Mouse (Mus musculus): Measurements from ENCODE around the gene Foxp1. TPM values are rescaled to one million over a fixed set of nuclear protein-coding genes. Genes with fewer than 3 reads are reported as not detected.

Gene Foxp1
- total RNA-seq, 4 experiments from 2014 or later, result 143 to 189 (median 162) TPM

DNA sequence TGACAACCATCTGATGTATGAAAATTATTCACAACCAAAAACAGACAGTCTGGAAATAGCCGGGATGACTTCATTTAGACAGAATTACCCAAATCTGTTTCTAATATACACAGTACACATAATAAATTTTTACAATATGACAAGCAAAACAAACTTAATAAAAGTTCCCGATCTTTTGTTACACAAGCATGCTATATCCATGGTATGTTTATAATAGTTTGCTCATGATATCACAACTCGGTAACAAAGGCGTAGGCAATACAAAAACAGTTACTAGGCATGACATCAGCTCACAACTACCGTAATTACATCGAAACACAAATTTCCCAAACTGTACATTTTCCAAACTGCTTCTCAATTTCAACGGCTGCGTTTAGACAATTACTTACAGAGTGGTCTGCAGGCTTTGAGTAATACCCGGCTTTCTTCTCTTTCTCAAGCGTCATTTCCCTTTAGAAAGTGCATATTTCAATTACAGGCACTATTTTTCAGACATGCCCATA lies 458.5 kb downstream of the Foxp1 start:
- DNase-seq (ENCODE audit: low spot score in 2 of 2), result no peak

DNA sequence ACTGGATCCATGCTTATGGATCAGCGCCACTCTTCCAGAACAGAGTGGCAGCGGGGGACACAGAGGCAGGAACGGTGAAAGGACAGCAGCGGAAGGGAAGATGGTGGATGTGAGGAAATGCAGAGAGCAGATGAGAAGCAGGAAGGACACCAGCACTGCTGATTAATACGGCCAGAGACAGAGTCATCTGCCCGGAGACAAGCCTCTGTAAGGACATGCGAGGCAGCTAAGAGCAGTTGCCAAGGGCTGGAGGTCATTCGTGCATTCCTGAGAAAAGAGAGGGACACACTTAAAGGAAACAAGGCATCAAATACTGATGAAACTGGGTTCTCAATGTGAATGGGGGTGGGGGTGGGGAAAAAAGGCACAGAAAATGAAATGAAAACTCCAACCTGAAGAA lies 459.6 kb downstream of the Foxp1 start:
- DNase-seq (ENCODE audit: low spot score in 2 of 2), result no peak

DNA sequence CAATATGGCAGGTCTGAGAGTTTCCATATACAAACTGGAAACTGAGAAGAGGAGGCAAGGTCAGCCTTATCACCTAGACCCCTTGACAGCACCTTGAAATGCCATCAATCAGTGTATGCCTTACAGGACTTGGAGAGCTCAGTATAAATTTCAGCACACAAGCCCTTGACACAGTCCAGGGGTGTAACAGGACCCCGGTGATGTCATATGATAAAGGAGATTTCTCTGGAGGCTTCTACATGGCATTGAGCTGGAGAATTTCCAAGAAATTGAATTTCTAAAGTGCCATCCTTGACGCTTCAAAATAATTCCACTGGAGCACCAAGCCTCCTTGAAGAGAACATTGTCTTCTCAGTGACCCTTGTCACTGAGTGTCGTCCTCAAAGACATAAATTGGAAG lies 463.8 kb downstream of the Foxp1 start:
- no peak for DNase-seq (ENCODE audit: low spot score in 2 of 2)

DNA sequence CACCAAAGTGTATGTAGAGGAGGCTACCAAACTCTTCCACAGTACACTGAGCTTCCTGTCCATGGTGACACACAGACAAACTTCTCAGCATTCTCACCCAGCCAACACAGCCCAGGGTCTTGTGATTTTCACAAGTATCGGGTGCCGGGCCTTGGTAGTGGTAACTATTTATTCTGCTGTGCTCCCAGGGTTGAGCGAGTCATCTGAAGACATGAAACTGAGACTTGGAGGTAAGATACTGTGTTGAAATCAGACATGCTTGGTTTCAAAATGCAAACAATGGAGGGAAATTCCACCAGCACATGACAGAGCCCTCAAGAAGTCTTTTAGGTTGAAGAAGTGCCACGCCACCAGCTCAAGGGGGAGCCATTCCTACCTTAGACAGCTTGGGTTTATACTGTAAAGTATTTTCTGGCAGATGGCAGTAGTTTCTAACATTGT lies 465.4 kb downstream of the Foxp1 start:
- DNase-seq (ENCODE audit: low spot score in 2 of 2), result no peak

DNA sequence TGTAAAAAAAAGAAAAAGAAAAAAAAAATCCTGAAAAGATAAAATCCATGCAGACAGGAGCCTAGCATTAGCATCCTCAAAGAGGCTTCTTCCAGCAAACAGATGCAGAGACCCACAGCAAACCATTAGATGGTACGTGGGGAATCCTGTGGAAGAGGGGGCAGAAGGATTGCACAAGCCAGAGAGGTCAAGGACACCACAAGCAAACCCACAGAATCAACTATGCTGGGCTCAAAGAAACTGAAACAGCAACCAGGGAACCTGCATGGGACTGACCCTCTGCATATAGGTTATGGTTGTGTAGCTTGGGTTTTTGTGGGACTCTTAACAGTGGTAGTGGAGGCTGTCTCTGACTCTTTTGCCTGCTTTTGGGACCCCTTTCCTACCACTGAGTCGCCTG lies 466.1 kb downstream of the Foxp1 start:
- DNase-seq (ENCODE audit: low spot score in 2 of 2), result no peak

DNA sequence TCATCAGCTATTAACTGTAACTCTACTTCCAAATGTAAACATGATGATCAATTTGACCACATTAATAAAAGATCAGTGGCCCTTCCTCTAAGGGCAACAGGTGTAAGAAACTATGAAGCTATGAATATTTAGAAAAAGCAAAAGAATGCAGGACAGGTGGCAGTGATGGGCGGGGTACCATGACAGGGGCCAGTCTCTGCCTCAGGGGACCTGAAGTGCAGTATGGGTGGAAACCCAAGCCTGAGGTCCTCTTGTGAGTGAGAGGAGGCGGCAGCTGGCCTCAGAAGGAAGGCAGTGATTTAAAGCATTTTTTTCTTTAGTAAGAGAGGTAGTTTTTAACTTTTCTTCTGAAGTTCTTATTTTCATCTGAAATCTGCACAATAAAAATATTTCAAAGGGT lies 468.5 kb downstream of the Foxp1 start:
- no peak for DNase-seq (ENCODE audit: low spot score in 2 of 2)

DNA sequence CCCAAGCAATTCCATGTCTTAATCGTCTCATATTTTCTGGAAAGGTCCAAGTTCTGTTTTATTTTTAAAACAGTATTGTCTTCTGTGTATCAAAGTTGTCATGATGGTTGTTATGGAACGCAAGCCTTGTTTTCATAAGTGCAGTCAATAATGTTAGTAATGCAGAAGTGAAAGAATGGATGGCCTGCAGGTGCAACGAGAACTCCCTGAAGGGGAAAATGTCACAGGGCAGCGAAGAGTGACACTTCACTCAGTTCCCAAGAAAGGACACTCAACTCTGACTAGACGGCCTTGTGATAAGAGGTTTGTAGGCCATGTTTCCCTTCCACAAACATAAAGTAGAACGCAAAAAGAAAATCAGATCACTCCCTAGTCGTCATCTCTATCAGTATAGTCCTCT lies 469.4 kb downstream of the Foxp1 start:
- DNase-seq (ENCODE audit: low spot score in 2 of 2), result no peak

DNA sequence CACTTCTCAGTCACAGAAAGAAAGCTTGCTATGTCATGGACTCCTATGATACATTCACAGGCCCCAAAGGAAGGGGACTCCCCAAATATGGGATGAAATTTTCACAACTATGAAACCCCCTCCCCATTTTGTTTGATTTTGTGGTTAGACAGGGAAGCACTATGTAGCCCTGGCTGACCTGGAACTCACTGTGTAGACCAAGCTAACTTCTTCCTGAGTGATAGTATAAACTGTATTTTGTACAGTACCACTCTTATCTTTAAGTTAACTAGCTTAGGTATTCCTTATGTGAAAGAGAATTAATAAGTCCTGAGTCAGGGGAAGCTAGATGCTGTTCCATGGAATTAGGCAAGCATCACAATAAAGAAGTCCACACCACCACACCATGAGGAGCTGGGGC lies 470.8 kb downstream of the Foxp1 start:
- DNase-seq (ENCODE audit: low spot score in 2 of 2), result no peak

DNA sequence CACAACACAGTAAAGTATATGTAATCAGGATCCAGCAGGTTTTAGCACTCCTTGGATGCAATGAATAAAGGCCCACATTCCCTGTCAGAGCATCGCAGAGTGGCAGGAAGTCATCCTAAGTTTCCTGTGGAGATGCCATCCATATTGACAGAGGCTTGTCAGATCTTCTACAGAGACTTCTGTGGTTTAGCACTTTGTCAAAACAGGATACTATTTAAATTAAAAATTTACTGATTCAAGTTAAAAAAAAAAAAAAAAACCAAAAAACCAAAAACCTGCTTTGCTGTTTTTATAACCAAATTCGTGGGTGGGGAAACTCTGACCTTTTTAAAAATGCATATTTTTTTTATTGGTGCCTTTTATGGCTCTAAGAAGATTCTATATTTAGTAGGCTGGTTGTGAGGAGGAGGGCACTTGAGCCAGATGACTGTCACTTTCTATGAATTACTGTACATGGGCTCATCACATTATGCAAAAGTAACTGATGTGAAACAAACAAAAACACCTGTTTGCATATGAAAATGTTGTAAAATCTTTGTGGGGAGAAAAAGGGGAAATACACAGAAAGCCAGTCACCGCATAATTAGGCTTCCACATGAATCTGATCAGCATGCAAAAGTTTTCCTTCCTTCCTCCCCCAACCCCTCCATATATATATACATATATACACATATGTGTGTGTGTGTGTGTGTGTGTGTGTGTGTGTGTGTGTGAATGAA lies 472.1 kb downstream of the Foxp1 start:
- no peak for DNase-seq (ENCODE audit: low spot score in 2 of 2)

DNA sequence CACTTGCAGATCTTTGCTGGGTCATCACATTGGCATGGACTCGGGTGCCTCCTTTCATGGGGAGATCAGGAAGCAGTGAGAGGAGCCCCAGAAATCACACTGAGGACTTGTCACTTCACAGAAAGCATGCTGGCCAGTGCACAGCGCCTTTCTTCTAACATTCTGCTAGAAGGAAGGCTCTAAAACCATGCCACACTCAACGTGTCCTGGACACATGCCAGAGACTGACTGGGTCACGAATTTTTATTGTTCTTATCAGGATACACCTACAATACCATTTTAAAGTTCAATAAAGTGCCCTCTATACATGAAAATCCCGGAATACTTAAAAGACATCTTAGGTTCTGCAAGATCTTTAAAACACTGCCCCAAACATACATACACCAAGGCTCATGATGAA lies 475.2 kb downstream of the Foxp1 start:
- no peak for DNase-seq (ENCODE audit: low spot score in 2 of 2)

DNA sequence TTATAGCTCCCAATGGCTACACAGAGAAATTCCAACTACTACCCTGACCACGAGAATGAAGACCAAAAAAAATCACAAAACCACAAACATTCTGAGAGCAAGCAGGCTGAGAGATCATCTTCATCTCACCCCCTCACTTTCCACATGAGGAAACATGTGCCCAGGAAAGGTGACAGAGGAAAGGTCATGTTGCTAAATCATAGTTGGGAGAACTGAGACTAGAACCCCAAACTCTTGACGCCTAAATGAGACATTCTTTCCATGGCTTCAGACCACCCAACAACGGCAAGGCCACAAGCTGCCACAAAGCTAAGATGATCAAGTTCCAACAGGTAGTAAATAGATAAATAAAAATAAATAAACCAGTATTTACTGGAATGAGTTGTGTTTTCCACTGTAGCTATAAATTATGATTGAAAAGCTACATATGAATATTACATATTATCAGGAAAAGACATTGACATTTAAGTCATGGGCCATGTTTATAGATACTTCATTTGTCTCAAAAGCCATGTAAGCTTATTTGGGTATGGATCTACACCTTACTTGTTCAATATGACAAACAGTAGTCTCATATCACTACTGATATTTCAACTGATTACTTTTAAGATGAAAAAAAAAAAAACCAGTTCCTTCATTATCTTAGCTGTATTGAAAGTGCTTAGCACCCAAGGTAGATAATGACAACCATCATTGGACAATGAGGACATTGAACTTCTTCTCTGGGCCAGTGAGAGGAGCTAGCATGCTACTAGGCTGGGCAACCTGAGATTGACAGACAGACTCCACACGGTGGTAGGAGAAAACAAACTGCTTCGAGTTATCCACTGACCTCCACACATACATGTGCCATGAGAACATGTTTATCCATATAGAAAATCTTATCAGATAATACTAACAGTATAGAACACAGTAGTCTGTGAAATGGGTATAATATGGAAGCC lies 476.4 kb downstream of the Foxp1 start:
- no peak for DNase-seq (ENCODE audit: low spot score in 2 of 2)

DNA sequence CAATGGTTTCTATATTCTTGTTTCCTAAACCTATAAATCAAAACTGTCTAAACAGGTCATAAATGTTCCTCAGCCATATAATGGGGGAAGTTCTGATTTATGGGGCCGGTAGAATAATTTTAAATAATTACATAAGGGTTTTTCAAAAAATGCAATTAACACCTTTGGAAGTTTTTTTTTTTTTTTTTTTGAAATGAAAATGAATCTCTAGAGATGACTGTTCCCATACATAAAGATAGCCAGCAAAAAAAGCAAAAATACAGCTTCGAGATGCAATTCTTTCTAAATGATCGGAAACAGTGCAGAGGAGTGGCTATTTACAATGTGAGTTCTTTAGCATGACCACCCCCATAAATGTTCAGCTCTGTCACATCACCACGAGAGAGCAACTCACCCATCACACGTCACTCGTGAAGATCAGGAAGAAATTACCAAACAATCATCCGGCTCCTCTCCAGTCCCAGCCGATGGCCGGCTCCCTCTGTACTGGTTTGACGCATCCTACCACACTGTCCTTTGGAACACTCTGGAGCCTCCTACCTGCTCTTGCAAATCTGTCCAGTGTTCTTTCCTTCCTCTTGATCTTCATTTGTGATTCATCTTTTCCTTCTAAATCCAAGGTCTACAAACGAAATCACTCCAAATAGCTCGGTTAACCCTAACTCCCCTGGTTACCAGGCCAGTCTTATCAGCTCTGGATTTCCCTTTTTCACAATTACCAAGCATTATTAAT lies 478.4 kb downstream of the Foxp1 start:
- no peak for DNase-seq (ENCODE audit: low spot score in 2 of 2)

DNA sequence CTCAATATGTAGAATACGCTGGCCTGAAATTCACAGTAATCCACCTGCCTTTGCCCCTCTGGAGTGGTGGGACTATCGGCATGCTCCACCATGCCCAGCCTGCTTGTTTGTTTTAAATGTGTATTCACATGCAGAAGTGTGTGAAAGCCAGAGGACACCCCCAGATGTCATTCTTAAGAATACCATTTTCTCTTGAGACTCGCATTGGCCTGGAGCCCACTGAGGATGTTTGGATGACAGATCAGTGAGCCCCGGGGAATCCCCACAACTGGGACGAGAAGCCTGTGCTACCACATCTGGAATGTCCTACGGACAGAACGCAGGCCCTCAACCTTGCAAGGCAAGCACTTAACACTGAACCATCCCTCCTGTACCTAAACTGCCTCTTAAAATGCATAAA lies 479.3 kb downstream of the Foxp1 start:
- no peak for DNase-seq (ENCODE audit: low spot score in 2 of 2)

DNA sequence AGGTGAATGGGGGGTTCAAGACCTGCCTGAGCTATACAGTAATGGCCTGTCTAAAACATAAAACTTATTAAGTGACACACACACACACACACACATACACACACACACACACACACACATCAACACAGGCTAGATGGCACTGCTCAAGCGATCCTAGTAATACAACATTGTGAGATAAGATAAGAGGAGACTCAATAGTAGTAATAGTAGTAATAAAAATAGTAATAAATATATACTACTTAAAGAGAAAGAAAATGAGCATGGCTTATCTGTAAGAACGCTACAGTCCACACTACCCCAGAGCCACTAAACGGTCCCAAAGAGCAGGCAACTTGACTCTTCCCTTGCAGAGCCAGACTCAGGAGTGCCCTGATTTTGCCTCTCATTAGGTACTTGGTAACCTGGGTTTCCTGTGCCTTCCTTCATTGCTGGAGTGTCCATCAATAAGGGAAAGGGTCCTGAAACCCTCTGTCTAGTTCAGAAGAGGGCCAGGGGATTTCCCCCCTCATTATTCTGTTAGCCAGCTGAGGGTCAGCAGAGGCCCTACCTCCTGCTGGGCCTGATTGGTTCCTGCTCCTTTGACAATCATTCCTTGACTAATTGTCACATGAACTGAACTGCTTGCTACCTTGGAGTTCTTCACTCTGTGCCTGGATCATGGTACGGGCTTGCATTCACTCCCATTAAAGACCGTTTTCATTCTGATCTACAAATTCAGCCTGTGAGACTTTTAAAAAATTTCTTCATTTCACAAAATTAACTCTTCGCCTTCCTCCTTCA lies 480.2 kb downstream of the Foxp1 start:
- no peak for DNase-seq (ENCODE audit: low spot score in 2 of 2)

DNA sequence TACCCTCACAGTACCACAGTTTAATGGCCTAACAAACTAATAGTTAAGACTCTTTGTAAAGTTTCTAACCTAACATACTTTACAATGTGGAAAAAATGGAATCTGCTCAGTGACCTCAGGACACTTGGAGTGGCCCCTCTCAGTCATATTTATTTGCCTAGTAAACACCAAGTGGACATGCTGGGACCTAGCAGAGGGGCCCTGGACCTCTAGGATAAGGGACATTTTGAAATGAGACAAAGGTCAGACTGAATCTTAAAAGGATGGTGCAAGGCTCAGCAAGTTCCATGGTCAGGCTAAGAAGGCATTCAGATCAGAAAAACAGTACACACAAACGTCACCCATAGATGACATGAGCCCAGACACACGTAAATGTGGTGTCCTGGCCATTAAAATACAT lies 483.5 kb downstream of the Foxp1 start:
- no peak for DNase-seq (ENCODE audit: low spot score in 2 of 2)

DNA sequence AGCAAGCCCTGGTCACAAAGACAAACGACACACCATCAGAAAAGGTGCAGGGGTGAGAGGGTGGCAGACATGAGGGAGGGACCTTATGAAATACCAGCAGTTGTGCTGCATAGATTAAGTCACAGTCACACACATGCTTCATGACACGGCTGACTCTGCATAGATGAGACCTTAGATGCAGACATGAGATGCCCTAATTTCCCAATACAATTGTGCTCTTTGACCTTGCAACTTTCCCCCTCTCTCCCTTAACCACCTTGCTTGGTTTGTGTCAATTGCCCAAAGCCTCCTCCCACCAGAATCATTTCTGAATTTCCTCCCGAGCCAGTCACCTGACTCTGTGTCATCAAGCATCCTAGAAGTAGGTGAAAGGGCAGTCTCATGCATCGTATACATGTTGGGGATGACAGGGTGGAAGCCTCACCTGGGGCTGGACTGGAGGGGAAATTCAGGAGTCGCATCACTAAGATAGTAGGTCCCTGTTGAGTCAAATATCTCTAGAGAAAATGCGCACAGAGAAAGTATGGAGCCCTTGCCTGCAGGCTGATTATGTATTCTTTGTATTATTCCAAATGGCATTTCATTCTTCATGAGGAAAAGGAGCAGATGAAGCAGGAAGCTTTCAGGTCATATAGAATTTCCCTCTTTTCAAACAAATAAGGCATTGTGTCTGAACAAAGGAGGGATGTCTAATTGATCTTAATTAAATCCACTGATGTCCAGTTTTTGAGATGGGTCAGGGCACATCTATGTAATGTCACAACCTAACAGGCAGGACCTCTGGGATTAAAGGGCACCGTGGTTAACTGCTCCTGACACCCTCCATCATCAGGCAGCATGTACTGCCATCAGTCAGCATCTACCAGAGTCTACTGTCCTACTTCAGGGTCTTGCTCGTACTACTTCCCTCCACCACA lies 486.8 kb downstream of the Foxp1 start:
- no peak for DNase-seq (ENCODE audit: low spot score in 2 of 2)

DNA sequence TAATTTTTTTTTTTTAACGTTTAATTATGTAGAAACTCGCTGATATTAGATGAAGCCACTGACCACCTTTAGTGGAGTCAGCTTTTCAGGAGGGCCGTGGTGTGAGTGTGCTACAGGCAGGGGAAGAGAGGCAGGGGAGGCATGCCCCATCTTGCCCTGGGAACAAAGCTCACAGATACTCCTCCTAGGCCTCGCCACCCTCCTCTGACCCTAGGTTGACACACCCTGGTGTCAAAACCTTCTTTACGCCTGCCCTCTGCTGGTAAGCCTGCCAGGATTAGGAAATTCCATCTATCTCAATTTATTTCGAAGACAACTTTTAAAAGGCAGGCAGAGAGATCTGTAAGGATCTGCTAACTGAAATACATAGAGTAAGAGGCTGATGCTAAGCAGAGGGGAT lies 489.5 kb downstream of the Foxp1 start:
- DNase-seq (ENCODE audit: low spot score in 2 of 2), result no peak

DNA sequence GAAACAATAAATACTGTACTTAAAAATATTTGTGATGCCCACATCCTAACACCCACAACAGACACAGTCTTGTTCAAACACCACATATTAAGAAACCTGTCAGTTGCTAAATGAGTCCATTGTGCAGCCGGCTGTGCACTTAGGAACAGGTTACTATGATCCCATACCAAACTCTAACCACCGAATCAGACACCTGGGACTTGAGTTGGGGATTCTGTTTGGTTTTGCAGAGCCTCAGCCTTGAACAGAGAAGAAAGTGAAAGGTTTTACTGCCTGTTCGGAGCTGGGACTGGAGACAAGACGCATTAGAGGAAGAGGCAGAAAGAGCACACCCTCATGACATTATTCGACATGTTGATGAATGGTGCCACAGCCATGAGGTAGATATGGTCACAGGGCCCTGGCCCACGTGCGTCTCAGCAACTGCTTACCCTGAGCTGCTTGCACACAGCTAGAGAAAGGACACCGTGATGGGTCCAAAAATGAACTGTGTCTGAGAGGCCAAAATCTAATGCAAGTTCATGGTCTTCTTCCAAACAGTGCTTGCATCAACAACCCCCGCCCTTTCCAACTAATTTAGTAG lies 491.1 kb downstream of the Foxp1 start:
- no peak for DNase-seq (ENCODE audit: low spot score in 2 of 2)

DNA sequence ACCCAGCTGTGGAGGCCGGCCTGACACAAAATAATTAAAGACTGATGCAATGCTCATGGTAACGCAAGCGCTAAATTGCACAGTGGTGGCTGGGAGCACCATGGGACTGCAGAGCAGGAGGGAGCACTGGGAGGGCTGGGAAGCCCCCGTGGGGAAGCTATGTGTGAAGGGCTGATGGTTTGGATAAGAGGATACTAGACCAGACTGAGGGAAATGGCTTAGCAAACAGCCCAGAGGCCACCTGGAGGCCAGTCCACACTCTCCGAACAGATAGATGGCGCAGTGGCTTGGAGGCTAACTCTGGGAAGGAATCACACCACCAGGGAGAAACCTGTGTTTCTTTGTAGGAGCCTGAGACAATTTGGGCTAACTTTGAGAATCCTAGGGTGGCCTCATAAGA lies 492.3 kb downstream of the Foxp1 start:
- DNase-seq (ENCODE audit: low spot score in 2 of 2), result no peak

DNA sequence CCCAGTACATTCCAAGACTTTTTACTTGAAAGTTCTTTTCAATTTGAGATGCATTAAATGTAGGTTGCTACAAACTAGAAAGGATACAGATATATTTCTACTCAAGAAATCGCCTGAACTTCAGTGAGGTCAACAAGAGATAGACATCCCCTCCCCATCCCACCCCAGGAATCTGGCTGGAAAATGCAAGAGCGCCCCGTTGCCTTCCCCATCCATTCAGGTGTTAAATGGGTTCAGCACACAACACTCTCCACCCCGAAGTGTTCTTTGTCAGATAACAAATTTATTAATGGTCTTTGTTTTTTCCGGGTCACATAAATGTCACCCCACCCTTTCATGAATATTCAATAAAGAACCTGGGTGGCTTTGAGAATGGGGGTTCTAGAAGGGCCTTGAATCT lies 493.1 kb downstream of the Foxp1 start:
- no peak for DNase-seq (ENCODE audit: low spot score in 2 of 2)

Data from left cerebral cortex, adult 8-10 months (tissue).